Mouse (Mus musculus): ENCODE data around the gene Dedd.

GRCm38 (mm10) chr1:171298226-171298625, 30.7 kb upstream of the Dedd start:
- TF ChIP-seq EP300 (IDR thresholded peaks at IDR 0.05; ENCODE audit: low read depth) (no peak), CTCF (IDR thresholded peaks at IDR 0.05; ENCODE audit: low read depth) (no peak)
